Mouse (Mus musculus) heart, embryonic 15.5 days (tissue): ENCODE measurements around the gene Hjurp. TPM values are rescaled to one million over a fixed set of nuclear protein-coding genes. Genes with fewer than 3 reads are reported as not detected.

Source experiments
- ATAC-seq: fragments of 200-750 bp; cut with Nextera tagmentation; replicated peaks from 2 replicates; pipeline ENCODE4 v1.8.0; 2017; ENCODE audit warnings: low read depth, moderate TSS enrichment; ENCODE audit not compliant: insufficient number of reproducible peaks, insufficient read depth, low FRiP score
- H3K27ac ChIP-seq: fragments of 300-500 bp; sonication (generic); 2 replicates; pipeline ENCODE4 v1.5.1; 2015; ENCODE audit warnings: mild to moderate bottlenecking, inconsistent platforms
- H3K27me3 ChIP-seq: fragments of 300-500 bp; sonication (generic); 2 replicates; pipeline ENCODE4 v1.6.1; 2015; ENCODE audit warnings: inconsistent platforms
- H3K36me3 ChIP-seq: fragments of 300-500 bp; sonication (generic); 2 replicates; pipeline ENCODE4 v1.6.1; 2015; ENCODE audit warnings: mild to moderate bottlenecking, inconsistent platforms
- H3K4me1 ChIP-seq: fragments of 300-500 bp; sonication (generic); replicated peaks from 2 replicates; pipeline ENCODE4 v1.6.1; 2015; ENCODE audit warnings: inconsistent platforms
- H3K4me2 ChIP-seq: fragments of 300-500 bp; sonication (generic); 2 replicates; pipeline ENCODE4 v1.6.1; 2015; ENCODE audit warnings: inconsistent platforms, mild to moderate bottlenecking, moderate library complexity
- H3K4me3 ChIP-seq: fragments of 300-500 bp; sonication (generic); 2 replicates; pipeline ENCODE4 v1.5.1; 2015; ENCODE audit warnings: mild to moderate bottlenecking, inconsistent platforms
- H3K9ac ChIP-seq: fragments of 300-500 bp; sonication (generic); 2 replicates; pipeline ENCODE4 v1.6.1; 2015; ENCODE audit warnings: mild to moderate bottlenecking, inconsistent platforms
- H3K9me3 ChIP-seq: fragments of 300-500 bp; sonication (generic); replicated peaks from 2 replicates; pipeline ENCODE4 v1.6.1; 2016; ENCODE audit warnings: inconsistent platforms
- WGBS: fragments of 180-500 bp; shearing (Covaris S2); methylation state at CpG from one replicate; pipeline ENCODE4 v1.1.7; 2015; ENCODE audit warnings: mixed read lengths; 5-methylcytosine and 5-hydroxymethylcytosine counted together
- polyA plus RNA-seq: library from polyadenylated mRNA; unstranded; fragments of >200 nt; fragmentation: Nextera tagmentation; extraction: Ambion mirVana; gene quantifications from 2 replicates; pipeline ENCODE4 v1.2.1, GENCODE M21; 2015

Hjurp gene
- polyA plus RNA-seq, 1 experiment from 2014 or later = 93.4 TPM

DNA sequence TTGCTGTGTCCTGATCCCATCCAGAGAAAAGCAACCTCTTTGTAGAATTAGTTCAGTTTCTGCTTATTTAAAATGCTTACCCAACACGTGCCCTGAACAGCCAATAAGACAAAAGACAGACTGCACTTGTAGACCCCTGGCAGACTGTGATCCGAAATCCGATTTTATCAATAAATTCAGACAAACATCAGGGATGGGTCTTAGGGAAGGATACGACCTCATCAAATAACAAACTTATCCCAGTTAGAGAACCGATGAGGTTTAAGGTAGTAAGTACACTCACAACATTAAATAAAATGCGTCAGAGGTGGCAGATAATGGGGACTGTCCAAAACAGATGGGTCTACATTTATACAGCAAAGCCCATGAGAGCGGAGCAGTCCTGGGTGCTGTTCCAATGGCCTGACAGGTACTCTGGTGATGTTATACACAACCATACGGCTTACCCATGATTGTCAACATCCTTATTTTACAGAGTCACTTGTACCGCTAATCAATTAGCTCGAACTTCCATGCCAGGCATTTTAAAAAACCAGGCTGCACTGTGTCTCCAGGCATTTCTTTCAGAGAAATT is 822 bp downstream of the Hjurp start:
- WGBS = 20% methylated on average over 10 of the region's 10 CpGs
- Histone ChIP-seq H3K27ac (peak overlapping the region; percentile 79), H3K9me3 (no peaks in the 10 kb centered on the region), H3K4me1 (peaks cover 24% of the 10 kb centered on the region), H3K4me2 (peak overlapping the region; percentile 60), H3K27me3 (no peaks in the 10 kb centered on the region), H3K36me3 (peaks cover 26% of the 10 kb centered on the region), H3K9ac (peak overlapping the region; percentile 67), H3K4me3 (peak overlapping the region; percentile 50)
- ATAC-seq = peak; percentile 11; the same call in 1 of the 2 replicates

DNA sequence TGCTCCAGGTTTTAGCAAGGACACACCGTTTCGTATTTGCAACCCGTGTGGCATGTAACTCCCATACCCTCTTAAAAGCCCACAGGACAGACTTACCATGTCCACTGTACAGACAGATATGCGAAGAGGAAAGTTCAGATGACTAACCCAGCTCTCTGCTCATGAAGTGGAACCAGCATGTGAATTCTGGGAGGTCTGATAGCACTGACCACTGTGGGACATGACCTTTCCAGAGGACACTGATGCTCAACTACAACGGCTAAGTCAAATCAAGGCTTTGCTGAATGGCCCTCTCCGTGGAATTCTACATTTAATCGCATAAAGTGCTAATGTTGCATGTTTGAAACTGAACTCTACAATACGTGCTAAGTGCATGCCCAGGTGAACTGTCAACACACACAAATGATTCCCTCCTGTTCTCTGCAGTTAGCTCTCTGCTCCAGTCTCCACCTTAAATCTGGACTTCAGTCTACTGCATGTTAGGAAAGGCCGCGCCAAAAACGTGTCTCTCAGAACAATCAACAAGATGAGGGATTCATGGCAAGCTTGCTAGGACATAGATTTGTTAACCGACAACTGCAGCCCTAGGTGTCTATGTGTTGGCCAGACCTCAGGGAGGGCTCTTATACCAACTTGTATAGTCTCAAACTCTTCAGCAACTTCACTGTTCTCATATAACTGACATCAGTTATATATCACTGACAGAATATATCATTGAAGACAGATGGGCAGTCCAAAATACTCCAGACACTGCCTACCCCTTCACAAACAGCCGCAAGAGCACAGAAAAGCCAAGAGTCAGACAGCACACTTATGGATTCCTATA is 1.5 kb downstream of the Hjurp start:
- H3K9ac ChIP-seq = peak overlapping the region; percentile 67
- no peaks in the 10 kb centered on the region for H3K9me3 ChIP-seq
- WGBS = 60% methylated on average over 13 of the region's 13 CpGs
- ATAC-seq = no peak
- H3K27ac ChIP-seq = no peak overlapping the region
- H3K4me1 ChIP-seq = peaks cover 24% of the 10 kb centered on the region
- H3K27me3 ChIP-seq = no peaks in the 10 kb centered on the region
- H3K36me3 ChIP-seq = peaks cover 30% of the 10 kb centered on the region
- H3K4me3 ChIP-seq = peak overlapping the region; percentile 50
- H3K4me2 ChIP-seq = peak overlapping the region; percentile 60

DNA sequence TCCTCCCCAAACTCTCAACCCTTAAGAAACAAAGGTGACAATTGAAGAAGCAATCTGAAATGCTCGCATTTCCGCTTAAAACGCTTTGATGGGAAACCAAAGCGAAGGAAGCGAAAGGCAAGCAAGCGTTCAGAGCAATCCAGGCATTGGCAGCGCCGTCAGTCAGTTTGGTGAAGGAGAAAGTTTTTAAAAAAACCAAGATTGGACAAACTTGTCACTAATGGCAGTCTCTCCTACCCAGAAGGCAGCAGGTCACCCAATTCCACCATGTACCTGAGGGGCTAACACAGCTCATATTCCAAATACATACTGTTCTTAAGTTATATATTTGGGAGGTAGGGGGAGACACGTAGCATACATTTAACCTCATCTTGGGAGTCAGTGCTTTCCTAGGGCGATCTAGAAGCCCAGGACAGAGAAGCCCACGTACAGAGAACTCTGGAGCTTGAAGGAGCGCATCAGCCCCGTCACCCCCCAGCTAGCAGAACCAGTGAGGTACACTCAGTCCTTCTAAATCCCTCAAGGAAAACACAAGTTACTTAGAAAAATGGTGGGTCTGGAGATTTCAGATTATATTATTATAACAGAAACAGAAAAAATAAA is 2.3 kb downstream of the Hjurp start:
- H3K27me3 ChIP-seq = no peaks in the 10 kb centered on the region
- 68% methylated on average over 13 of the region's 13 CpGs for WGBS
- ATAC-seq = no peak
- H3K4me1 ChIP-seq = peaks cover 24% of the 10 kb centered on the region
- H3K9me3 ChIP-seq = no peaks in the 10 kb centered on the region
- H3K9ac ChIP-seq = peak overlapping the region; percentile 67; the same call in 1 of the 2 replicates
- no peak overlapping the region for H3K4me3 ChIP-seq
- no peak overlapping the region for H3K27ac ChIP-seq
- peaks cover 30% of the 10 kb centered on the region for H3K36me3 ChIP-seq
- peak overlapping the region; percentile 60 for H3K4me2 ChIP-seq

DNA sequence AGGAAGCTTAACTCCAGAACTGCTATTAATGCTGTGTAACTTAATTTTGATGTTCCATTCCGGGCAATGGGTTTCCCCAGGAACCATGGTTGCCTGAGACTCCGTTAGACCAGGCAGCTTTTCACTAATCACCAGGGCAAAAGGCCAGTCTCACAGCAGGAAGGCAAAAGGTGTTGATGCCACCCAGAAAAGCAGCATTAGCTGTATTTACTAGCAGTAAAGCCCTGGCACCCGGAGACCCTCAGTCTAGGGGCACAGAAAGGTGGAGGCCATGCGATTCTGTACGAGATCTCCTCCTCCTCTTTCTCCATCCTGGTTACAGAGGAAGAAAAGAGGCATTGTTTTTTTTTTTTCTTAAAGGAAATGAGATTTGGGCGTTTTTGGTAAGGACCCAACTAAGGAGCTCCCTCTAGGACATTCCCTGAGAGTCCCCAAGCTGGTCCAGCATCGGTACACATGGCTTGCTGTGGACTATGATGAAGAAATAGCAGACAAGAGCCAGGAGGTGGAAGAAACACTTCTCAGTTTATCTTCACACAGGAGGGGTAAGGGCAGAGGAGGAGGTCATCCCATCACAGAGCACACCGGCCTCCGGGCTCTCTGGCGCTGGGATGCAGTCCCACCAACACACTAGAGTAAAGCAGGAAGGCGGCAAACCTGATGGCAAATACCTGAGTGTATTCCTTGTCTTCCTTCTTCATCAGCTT is 2.9 kb downstream of the Hjurp start:
- Histone ChIP-seq H3K4me3 (no peak overlapping the region), H3K36me3 (peaks cover 35% of the 10 kb centered on the region), H3K9ac (no peak overlapping the region), H3K4me1 (peaks cover 24% of the 10 kb centered on the region), H3K9me3 (no peaks in the 10 kb centered on the region), H3K27me3 (no peaks in the 10 kb centered on the region), H3K27ac (no peak overlapping the region), H3K4me2 (no peak overlapping the region)
- ATAC-seq = no peak
- 71% methylated on average over 11 of the region's 11 CpGs for WGBS

DNA sequence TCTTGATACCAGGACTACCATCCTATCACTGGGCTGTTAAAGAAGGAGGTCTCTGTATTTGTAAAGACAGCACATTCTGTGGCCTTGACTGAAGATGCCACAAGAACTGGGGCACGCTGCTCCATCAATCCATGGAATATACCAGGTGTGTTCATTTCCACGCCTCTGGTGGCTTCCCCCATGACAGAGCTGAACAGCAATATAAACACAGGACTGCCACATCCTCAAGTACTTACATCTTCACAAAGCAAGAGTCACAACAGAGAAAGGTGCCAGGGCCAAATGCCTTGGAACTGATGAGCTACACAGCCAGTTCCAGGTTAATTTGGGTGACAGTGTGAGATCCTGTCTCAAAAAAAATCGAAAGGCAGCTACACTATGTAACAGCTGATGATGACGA is 3.6 kb downstream of the Hjurp start:
- Histone ChIP-seq H3K4me3 (no peak overlapping the region), H3K9me3 (no peaks in the 10 kb centered on the region), H3K4me1 (peaks cover 24% of the 10 kb centered on the region), H3K9ac (no peak overlapping the region), H3K4me2 (no peak overlapping the region), H3K27me3 (no peaks in the 10 kb centered on the region), H3K36me3 (peaks cover 42% of the 10 kb centered on the region), H3K27ac (no peak overlapping the region)
- no peak for ATAC-seq
- 83% methylated on average over 4 of the region's 4 CpGs for WGBS

DNA sequence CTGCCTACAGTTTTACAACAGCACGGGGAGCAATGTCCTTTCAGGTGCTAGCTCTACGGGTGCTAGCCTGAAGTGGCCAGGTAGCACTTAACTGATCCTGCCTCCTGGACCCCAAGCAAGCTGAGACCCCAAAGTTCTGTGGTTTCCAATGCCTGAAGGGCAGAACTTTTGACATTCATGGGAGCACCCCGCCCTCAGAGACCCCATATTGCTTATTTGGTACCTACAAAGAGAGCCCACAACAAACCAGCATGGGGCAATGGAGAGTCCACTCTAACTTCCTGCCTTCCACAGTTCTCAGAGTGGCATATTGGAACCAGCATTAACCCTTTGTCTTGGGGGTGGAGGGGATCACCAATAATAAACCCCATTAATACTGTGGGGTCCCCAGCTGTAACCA is 4.1 kb downstream of the Hjurp start:
- Histone ChIP-seq H3K9me3 (no peaks in the 10 kb centered on the region), H3K27ac (no peak overlapping the region), H3K4me1 (peaks cover 24% of the 10 kb centered on the region), H3K9ac (no peak overlapping the region), H3K36me3 (peaks cover 47% of the 10 kb centered on the region), H3K4me3 (no peak overlapping the region), H3K27me3 (no peaks in the 10 kb centered on the region), H3K4me2 (no peak overlapping the region)
- WGBS = 97% methylated on average over 3 of the region's 3 CpGs
- no peak for ATAC-seq

DNA sequence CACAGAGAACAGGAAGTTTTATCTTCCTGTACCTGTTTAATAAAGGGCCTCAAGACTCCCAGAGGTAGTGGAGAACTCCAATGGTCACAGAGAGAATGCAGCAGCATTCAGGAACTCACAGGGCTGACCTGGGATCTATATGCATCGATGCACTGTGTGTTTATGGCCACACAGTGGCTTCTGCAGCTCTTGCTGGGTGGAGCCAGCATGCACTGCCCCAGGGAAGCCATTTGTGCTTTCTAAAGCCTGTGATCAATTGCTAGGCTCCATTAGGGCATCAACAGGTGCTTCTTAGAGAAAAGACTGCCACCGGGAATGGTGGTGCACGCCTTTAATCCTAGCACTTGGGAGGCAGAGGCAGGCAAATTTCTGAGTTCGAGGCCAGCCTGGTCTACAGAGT is 4.6 kb downstream of the Hjurp start:
- WGBS = 61% methylated on average over 4 of the region's 4 CpGs
- no peak for ATAC-seq

DNA sequence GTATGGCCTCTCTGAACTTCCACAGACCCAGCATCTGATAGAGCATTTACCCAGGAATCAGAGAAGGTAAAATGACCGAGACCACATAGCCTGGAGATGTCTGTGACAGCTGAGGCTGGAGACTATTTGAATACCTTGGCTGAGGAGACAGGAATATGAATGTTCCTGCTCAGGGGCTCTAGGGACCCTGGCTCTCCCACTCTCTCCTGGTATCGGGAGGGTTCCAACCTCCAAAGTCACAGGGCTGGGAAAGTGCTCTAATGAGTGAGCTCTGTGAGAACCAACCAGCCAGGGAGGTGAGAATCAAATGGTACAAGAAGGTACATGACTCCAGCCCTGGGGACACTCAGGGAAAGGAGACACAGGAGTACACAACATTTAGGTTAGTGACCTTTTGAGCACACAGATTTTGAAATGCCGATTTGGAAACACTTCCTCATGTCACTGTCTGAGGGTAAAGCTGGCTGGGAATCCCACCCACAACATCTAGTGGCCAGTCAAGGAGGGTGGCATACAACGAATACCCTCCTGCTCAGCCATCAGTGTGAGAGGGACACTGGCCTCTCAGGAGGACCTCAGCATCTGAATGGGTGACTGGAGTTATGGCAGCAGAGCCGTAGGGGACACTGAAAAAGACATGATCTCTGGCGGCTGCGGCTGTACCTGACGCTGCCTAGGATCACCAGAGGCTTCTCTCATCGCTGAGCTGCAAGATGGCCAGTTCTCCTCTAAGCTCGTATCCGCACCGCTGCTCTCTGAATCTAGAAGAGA is 7.7 kb downstream of the Hjurp start:
- WGBS = 88% methylated on average over 12 of the region's 12 CpGs

More for the DNA sequence above, 4.6 kb downstream of the Hjurp start:
- Histone ChIP-seq H3K27me3 (no peaks in the 10 kb centered on the region), H3K27ac (no peak overlapping the region), H3K9me3 (no peaks in the 10 kb centered on the region), H3K36me3 (peaks cover 52% of the 10 kb centered on the region), H3K4me2 (no peak overlapping the region), H3K4me3 (no peak overlapping the region), H3K4me1 (peaks cover 22% of the 10 kb centered on the region), H3K9ac (no peak overlapping the region)

DNA sequence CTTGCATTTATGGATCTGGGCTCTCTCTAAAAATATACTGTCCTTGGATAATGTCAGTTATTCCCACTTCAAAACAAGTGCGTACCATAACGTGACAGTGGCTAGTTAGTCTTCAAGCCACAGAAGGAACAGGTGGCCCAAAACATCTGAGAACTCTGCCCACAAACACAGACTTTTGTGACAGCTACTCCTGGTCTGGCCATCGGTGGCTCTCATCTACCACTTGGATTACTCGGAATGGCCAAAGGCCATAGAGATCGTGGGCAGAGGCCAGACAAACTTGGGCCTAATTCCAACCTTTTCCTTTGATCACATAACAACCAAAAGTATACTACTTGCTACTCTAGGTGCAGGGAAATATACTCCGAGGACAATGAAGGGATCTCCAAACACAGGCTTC is 9.4 kb downstream of the Hjurp start:
- no peak overlapping the region for H3K27ac ChIP-seq
- H3K4me3 ChIP-seq = no peak overlapping the region
- 83% methylated on average over 6 of the region's 6 CpGs for WGBS
- no peaks in the 10 kb centered on the region for H3K27me3 ChIP-seq
- H3K9ac ChIP-seq = no peak overlapping the region
- H3K9me3 ChIP-seq = no peaks in the 10 kb centered on the region
- H3K36me3 ChIP-seq = peaks cover 84% of the 10 kb centered on the region
- H3K4me2 ChIP-seq = no peak overlapping the region
- H3K4me1 ChIP-seq = no peaks in the 10 kb centered on the region
- no peak for ATAC-seq

More for the DNA sequence above, 7.7 kb downstream of the Hjurp start:
- no peaks in the 10 kb centered on the region for H3K9me3 ChIP-seq
- H3K4me2 ChIP-seq = no peak overlapping the region
- H3K4me3 ChIP-seq = no peak overlapping the region
- H3K27ac ChIP-seq = no peak overlapping the region
- ATAC-seq = no peak
- H3K4me1 ChIP-seq = no peaks in the 10 kb centered on the region
- H3K36me3 ChIP-seq = peaks cover 83% of the 10 kb centered on the region
- H3K9ac ChIP-seq = no peak overlapping the region
- H3K27me3 ChIP-seq = no peaks in the 10 kb centered on the region

DNA sequence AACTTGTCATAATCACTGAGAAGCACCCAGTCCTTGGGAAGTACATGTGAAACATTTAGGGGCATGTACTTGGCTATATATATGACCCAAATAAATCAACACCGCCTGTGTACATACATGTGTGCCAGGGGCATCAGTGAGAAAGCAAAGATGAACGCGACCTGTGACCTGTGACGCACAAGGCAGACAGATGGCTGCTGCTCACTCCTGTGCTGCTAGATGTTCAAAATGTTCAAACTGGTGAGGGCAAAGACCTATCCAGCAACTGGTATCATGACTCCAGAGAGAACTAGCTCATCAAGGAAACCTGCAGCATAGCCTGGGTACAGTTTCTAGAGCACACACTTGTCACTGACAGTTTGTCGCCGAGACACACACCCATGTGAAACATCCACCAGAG is 9.9 kb downstream of the Hjurp start:
- 91% methylated on average over 6 of the region's 6 CpGs for WGBS
- Histone ChIP-seq H3K27ac (no peak overlapping the region), H3K4me2 (no peak overlapping the region), H3K4me1 (peaks cover 3% of the 10 kb centered on the region), H3K9ac (no peak overlapping the region), H3K4me3 (no peak overlapping the region), H3K27me3 (no peaks in the 10 kb centered on the region), H3K36me3 (peaks cover 85% of the 10 kb centered on the region), H3K9me3 (no peaks in the 10 kb centered on the region)
- no peak for ATAC-seq
